Mouse (Mus musculus) E14TG2a.4 (cell line): ENCODE measurements around the gene Efemp2.

ENCODE experiments used
- H3K27me3 ChIP-seq: 2 replicates; pipeline ENCODE4 v1.6.1; 2014; ENCODE audit warnings: low read length, control low read depth; ENCODE audit not compliant: insufficient read depth
- H3K36me3 ChIP-seq: 2 replicates; pipeline ENCODE4 v1.6.1; 2014; ENCODE audit warnings: low read length, control low read depth; ENCODE audit not compliant: insufficient read depth
- H3K4me1 ChIP-seq: replicated peaks from 2 replicates; pipeline ENCODE4 v1.6.1; 2014; ENCODE audit warnings: low read depth, low read length, control low read depth
- H3K4me3 ChIP-seq: replicated peaks from 2 replicates; pipeline ENCODE4 v1.5.1; 2014; ENCODE audit warnings: mild to moderate bottlenecking, low read length
- H3K9me3 ChIP-seq: 2 replicates; pipeline ENCODE4 v1.6.1; 2014; ENCODE audit warnings: low read length, control low read depth
- CTCF ChIP-seq: conservative IDR thresholded peaks from 2 replicates; pipeline ENCODE4 v1.5.1; 2014; ENCODE audit warnings: low read length
- NANOG ChIP-seq: IDR thresholded peaks from 2 replicates; pipeline ENCODE4 v1.6.1; 2014; ENCODE audit warnings: borderline replicate concordance, low read length, mixed read lengths
- POU5F1 ChIP-seq: IDR thresholded peaks from 2 replicates; pipeline ENCODE4 v1.6.1; 2014; ENCODE audit warnings: low read length, borderline replicate concordance

The Efemp2 gene

DNA sequence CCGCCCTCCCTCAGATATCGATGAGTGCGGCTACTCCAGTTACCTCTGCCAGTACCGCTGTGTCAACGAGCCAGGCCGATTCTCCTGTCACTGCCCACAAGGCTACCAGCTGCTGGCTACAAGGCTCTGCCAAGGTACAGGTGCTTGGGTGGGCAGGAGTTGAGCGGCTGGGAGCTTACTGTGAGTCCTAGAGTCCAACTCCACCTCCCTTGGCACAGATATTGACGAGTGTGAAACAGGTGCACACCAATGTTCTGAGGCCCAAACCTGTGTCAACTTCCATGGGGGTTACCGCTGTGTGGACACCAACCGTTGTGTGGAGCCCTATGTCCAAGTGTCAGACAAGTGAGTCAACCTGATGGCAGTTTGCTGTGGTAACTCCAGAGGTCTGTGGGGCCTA lies 6.3 kb downstream of the Efemp2 start:
- Histone ChIP-seq H3K9me3 (no peaks in the 10 kb centered on the region), H3K36me3 (peaks cover 49% of the 10 kb centered on the region), H3K27me3 (peaks cover 14% of the 10 kb centered on the region), H3K4me1 (peaks cover 46% of the 10 kb centered on the region), H3K4me3 (no peak overlapping the region)
- no peak for TF ChIP-seq POU5F1
- TF ChIP-seq NANOG, result no peak
- TF ChIP-seq CTCF, result no peak

DNA sequence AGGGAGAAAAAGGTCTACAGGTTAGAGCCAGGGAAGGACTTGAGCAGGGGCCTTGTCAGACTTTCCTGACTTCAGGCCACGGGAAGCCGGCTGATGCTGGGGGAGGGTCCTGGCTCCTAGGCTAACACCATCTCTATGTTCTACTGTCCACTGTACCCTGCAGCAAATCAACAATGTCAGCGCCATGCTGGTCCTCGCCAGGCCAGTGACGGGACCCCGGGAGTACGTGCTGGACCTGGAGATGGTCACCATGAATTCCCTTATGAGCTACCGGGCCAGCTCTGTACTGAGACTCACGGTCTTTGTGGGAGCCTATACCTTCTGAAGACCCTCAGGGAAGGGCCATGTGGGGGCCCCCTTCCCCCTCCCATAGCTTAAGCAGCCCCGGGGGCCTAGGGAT lies 7.6 kb downstream of the Efemp2 start:
- peaks cover 43% of the 10 kb centered on the region for H3K4me1 ChIP-seq
- 0 out of 2 replicates have a peak, but pooled peaks cover 2% of the 10 kb centered on the region for H3K27me3 ChIP-seq
- peaks cover 63% of the 10 kb centered on the region for H3K36me3 ChIP-seq
- no peaks in the 10 kb centered on the region for H3K9me3 ChIP-seq
- TF ChIP-seq POU5F1 (no peak), CTCF (no peak), NANOG (no peak)
- no peak overlapping the region for H3K4me3 ChIP-seq

DNA sequence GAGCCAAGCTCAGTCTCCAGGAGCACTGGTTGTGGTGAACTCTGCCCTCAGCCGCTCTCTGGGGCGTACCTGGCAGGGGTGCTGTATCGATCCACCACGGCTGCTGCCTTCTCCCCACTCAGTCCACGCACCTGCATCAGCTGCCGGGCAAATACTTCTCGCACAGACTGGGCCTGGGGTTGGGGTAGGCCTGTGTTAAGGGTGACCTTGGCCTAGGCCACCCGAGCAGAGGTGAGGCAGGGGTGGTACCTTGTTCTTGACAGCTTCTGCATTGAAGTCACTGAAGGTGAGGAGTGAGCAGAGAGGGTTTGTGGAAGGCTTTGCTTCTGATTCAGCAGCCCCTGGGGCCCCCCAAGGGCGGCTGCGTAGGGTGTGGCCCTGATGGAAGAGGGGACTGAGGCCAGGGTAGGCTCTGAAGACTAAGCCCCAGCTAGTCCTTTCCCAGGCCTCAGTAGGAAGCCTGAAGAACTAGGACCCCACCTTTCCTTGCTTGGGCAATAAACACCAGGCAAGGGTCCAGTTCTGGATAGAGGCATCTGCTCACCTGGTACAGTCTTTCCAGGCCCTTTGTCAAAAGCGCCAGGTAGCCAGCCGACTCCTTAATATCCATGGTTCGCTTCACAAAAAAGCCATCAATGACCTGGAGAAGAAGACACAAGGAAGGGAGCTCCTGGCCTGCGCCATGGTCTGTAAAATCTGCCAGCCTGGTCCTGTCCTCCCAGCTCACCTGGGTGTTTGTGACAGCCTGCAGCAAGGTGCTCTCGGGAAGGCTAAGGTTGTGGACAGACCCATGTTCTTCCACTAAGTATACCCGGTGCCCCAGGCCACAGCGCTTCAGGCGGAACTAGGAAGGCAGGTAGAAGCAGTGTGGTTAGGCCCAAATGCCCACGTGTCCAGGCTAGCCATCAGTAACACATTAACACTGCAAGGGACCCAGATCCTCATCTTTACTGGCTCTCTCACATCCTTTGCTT lies 9.9 kb downstream of the Efemp2 start:
- no peak overlapping the region for H3K4me3 ChIP-seq
- H3K9me3 ChIP-seq, result no peaks in the 10 kb centered on the region
- H3K4me1 ChIP-seq, result peaks cover 52% of the 10 kb centered on the region
- no peaks in the 10 kb centered on the region for H3K27me3 ChIP-seq
- H3K36me3 ChIP-seq, result peaks cover 63% of the 10 kb centered on the region
- TF ChIP-seq CTCF (no peak), POU5F1 (no peak), NANOG (no peak)

DNA sequence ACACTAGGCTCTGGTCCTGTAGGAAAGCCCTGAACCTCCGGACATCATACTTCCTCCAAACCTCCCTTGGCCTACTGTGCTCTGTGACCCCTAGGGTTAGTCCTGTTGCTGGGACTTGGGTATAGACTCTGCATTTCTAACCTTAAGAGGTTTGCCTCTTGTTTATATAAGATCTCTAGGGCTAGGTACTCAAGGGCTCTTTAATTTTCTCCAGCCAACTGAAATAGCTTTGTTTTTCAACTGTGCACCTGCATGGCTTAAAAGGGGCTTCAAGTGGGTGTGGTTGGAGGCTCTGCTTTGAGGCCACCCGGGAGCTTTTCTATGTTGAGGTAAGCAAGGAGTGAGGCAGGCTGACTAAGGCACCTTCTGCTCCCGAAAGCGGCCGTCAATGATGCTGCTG lies 10.7 kb downstream of the Efemp2 start:
- H3K9me3 ChIP-seq, result no peaks in the 10 kb centered on the region

DNA sequence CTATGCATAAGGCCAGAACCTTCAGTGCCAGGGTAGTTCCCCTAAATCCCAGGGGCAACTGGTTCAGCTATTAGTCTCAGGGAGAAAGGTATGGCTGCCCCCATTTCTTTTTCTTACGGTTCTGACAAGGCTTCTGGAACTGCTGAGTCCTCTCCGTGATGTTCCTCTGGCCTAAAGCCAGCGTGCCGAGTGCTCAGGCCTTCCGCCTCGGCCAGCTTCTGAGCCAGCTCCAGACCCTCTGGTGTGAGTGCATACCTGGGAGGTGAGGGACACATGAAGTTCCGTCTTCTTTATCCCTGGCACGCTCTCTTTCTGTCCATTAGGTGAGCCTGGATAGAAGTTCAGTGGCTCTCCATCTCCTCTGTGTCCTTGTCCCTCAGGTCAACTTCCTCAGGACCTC lies 11.6 kb downstream of the Efemp2 start:
- no peak for TF ChIP-seq CTCF
- no peak for TF ChIP-seq NANOG
- no peak for TF ChIP-seq POU5F1
- Histone ChIP-seq H3K36me3 (peaks cover 56% of the 10 kb centered on the region), H3K4me3 (no peak overlapping the region), H3K9me3 (no peaks in the 10 kb centered on the region), H3K4me1 (peaks cover 62% of the 10 kb centered on the region), H3K27me3 (no peaks in the 10 kb centered on the region)

More for the DNA sequence above, 10.7 kb downstream of the Efemp2 start:
- Histone ChIP-seq H3K4me1 (peaks cover 57% of the 10 kb centered on the region), H3K27me3 (no peaks in the 10 kb centered on the region), H3K36me3 (peaks cover 63% of the 10 kb centered on the region), H3K4me3 (no peak overlapping the region)
- TF ChIP-seq CTCF, result no peak
- no peak for TF ChIP-seq NANOG
- TF ChIP-seq POU5F1, result no peak

DNA sequence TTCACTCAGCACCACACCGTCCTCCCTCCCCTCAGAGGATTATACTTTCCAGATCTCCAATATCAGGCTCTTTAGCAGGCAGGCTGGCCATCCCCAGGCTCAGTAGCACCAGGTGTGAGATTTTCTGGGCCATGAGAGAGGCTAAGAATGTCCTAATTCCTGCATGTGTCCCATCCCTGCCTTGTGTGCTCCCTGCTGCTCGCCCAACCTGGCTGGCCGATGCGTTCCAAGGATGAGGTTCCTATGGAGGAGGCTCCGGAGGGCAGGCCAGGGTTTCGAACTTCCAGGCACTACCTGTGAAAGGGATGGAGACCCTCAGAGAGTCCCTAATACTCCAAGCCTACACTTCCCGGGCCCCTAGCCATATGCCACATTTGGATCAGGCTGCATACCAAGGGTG lies 12.1 kb downstream of the Efemp2 start:
- no peak for TF ChIP-seq CTCF
- no peak for TF ChIP-seq POU5F1
- TF ChIP-seq NANOG, result no peak
- Histone ChIP-seq H3K4me1 (peaks cover 62% of the 10 kb centered on the region), H3K9me3 (no peaks in the 10 kb centered on the region), H3K27me3 (no peaks in the 10 kb centered on the region), H3K4me3 (no peak overlapping the region), H3K36me3 (peaks cover 55% of the 10 kb centered on the region)

DNA sequence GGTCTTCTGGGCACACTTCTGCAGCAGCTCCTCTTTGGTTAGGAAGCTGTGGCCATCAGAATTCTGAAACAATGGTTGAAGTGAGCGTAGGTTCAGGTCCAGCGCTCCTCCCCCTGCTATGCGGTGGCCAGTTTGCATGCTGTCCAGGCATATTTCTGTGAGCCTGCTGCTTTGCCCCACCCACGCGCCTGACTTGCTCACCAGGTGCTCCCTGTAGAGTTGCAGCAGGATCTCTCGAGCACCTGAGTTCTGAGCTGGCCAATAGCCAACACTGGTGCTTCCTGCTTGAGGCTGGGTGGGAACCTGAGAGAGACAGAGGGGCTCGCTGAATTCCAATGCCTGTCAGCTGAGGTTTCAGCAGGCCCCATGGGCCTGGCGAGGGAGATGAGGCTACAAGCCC lies 12.5 kb downstream of the Efemp2 start:
- TF ChIP-seq NANOG (no peak), POU5F1 (no peak), CTCF (no peak)
- Histone ChIP-seq H3K27me3 (no peaks in the 10 kb centered on the region), H3K4me3 (no peak overlapping the region), H3K4me1 (peaks cover 62% of the 10 kb centered on the region), H3K9me3 (no peaks in the 10 kb centered on the region), H3K36me3 (peaks cover 51% of the 10 kb centered on the region)

DNA sequence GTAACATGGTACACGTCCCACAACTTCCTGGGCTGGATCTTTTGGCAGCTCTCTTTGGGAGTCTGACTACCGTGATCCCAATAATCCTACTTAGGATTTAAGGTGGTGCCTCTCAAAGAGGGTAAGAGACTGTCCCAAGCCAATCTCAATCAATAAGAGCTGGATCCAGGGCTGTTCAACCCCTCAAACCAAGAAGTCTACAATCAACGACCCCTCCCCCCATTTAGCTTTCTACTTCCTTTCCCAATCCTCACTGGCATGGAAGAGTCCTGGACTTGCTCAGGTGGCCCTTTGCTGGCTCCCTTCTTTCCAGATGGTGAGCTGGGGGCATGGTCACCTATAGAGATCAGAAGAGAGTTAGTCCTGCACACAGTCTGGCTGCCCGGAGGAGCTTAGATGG lies 13.0 kb downstream of the Efemp2 start:
- Histone ChIP-seq H3K9me3 (no peaks in the 10 kb centered on the region), H3K27me3 (no peaks in the 10 kb centered on the region), H3K4me3 (no peak overlapping the region), H3K4me1 (peaks cover 64% of the 10 kb centered on the region), H3K36me3 (peaks cover 50% of the 10 kb centered on the region)
- TF ChIP-seq CTCF, result no peak
- TF ChIP-seq NANOG, result no peak
- TF ChIP-seq POU5F1, result no peak
